Mouse (Mus musculus): ENCODE data around the gene Fgf9.

DNA sequence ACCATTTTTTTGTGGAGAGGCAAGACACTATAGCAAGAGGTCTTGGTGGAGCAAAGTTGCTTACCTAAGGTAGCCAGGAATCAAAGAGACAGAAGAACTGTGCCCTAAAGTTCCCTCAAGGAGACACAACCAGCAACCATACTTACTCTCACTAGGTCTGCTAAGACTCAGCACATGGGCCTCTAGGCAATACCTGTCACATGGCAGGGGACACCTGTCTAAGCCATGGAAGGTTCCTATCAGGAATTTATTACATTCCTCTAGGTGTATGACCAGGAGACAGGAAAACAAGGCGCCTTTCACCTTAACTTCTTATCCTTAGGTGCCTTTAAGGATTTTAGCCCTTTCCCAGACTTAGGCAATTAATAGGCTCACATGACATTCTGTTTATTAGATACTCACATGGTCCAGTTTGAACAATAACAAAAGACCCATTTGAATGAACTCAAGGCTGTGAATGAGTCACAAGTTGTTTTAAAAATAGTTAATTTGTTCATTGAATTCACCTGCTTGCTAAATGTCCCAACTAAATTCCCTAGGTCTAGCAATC, 69.2 kb downstream of the Fgf9 start:
- TF ChIP-seq CTCF (IDR thresholded peaks at IDR 0.05; ENCODE audit: low read depth, low read length) (no peak), POLR2A (IDR thresholded peaks at IDR 0.05; ENCODE audit: extremely low read depth, insufficient read depth, low read length) (no peak)

Measured in liver, adult 2 months (tissue).